Mouse (Mus musculus) ES-E14 (cell line): ENCODE results near the gene S1pr4. TPM values are rescaled to one million over a fixed set of nuclear protein-coding genes. Genes with fewer than 3 reads are reported as not detected.

ENCODE experiments used
- DNase-seq: peaks from one replicate; pipeline ENCODE4 v3.0.0-alpha.2; 2013; ENCODE audit warnings: low read depth, low spot score
- H3K27ac ChIP-seq: 2 replicates; pipeline ENCODE4 v1.5.1; 2012; ENCODE audit warnings: low read depth, mild to moderate bottlenecking, low read length, moderate library complexity, mixed read lengths; ENCODE audit not compliant: poor library complexity, insufficient read depth, severe bottlenecking
- H3K36me3 ChIP-seq: 2 replicates; pipeline ENCODE4 v1.6.1; 2012; ENCODE audit warnings: mild to moderate bottlenecking, low read length, moderate library complexity, mixed read lengths; ENCODE audit not compliant: control insufficient read depth, poor library complexity, insufficient read depth, severe bottlenecking
- H3K4me1 ChIP-seq, 2 experiments: fragments of 150-350 bp in 1 of 2; sonication (generic) in 1 of 2; 2 replicates each; pipeline ENCODE4 v1.6.1; 2012; ENCODE audit warnings: low read length in 2 of 2, mild to moderate bottlenecking in 1 of 2, mixed read lengths in 1 of 2; ENCODE audit not compliant: control insufficient read depth in 2 of 2, insufficient read depth in 2 of 2, poor library complexity in 1 of 2
- H3K4me3 ChIP-seq, 2 experiments: fragments of 150-350 bp in 1 of 2; sonication (generic) in 1 of 2; 2 replicates each; pipeline ENCODE4 v1.5.1; 2012; ENCODE audit warnings: low read length in 2 of 2, low read depth in 1 of 2, mild to moderate bottlenecking in 1 of 2, mixed read lengths in 1 of 2; ENCODE audit not compliant: insufficient read depth in 1 of 2, poor library complexity in 1 of 2, severe bottlenecking in 1 of 2
- H3K9ac ChIP-seq: 2 replicates; pipeline ENCODE4 v1.6.1; 2012; ENCODE audit warnings: low read depth, mild to moderate bottlenecking, low read length, mixed read lengths; ENCODE audit not compliant: poor library complexity, insufficient read depth, severe bottlenecking
- H3K9me3 ChIP-seq: fragments of 150-350 bp; sonication (generic); 2 replicates; pipeline ENCODE4 v1.6.1; 2012; ENCODE audit warnings: low read depth, mild to moderate bottlenecking, low read length; ENCODE audit not compliant: control insufficient read depth, insufficient read depth
- CHD2 ChIP-seq: IDR thresholded peaks from 2 replicates; pipeline ENCODE4 v1.6.1; 2014; ENCODE audit warnings: mild to moderate bottlenecking, low read depth, low read length, inconsistent platforms
- HCFC1 ChIP-seq: IDR thresholded peaks from 2 replicates; pipeline ENCODE4 v1.6.1; 2012; ENCODE audit warnings: low read length, inconsistent platforms, borderline replicate concordance; ENCODE audit not compliant: insufficient read depth
- MAFK ChIP-seq: IDR thresholded peaks from 2 replicates; pipeline ENCODE4 v1.6.1; 2014; ENCODE audit warnings: mild to moderate bottlenecking, low read depth, low read length, inconsistent platforms; ENCODE audit not compliant: insufficient read depth
- ZC3H11A ChIP-seq: IDR thresholded peaks from 2 replicates; pipeline ENCODE4 v1.6.1; 2012; ENCODE audit warnings: low read depth, mild to moderate bottlenecking, inconsistent platforms, low read length, borderline replicate concordance
- ZNF384 ChIP-seq: IDR thresholded peaks from 2 replicates; pipeline ENCODE4 v1.6.1; 2012; ENCODE audit warnings: low read depth, low read length, inconsistent platforms
- in situ Hi-C, 2 experiments: fragments of 600-800 bp; cut with MboI; formaldehyde crosslinking; loops; one replicate each; pipeline ENCODE4 v1.15.1; 2025; ENCODE audit warnings: low sequenced_read_pairs in 2 of 2, inconsistent platforms in 1 of 2; ENCODE audit not compliant: unreplicated experiment in 2 of 2
- total RNA-seq: library from RNA; depleted of rRNA; stranded (reverse); fragments of 300-350 nt; gene quantifications from 2 replicates; pipeline ENCODE4 v1.2.3, GENCODE M21; 2012

Gene S1pr4
- total RNA-seq, 1 experiment: 0.94 TPM

DNA sequence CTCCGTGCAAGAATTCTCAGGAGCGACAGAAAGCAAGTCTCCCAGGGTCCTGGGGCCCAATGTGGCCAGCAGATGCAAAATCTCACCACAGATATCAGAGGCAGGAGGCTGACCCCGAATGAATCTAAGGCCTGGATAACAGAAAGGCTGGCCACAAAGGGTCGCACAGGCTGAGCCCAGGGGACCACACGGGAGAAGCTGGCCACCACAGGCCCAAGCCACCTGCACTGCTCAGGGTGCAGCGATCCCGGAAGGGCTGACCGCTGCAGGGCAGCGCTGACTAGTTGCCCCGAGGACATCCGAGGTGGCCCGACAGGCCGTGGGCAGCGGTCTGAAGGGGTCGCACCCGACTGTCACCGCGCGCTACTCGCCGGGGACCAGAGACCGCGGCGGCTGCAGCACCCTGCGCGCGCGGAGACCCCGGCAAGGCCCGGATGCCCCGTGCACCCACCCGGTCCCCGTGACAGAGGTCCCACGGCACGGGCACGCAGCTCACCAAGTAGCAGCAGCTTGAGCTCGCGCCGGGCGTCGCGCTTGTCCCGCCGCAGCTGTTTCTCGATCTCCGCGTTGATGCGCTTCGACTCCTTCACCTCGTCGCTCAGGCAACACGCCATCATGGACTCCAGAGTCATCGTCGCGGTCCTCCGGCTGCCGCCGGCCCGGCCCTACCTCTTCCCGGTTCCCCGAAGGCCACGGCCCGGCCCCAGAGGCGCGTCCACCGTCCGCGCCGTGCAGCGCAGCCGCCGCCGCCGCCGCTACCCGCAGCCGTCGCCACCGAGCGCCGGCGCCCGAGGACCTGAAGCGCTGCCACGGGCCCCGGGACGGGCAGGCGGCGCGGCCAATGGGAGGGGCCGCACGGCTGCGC, 44.6 kb upstream of the S1pr4 start:
- TF ChIP-seq CHD2 (no peak), HCFC1 (no peak), ZNF384 (no peak), MAFK (no peak), ZC3H11A (no peak)
- H3K9me3 ChIP-seq: no peaks in the 10 kb centered on the region
- H3K4me1 ChIP-seq: peaks cover 5 to 20% of the 10 kb centered on the region in 2 experiments; a peak in 3 of 4 replicates
- H3K27ac ChIP-seq: no peak overlapping the region
- peaks cover 6% of the 10 kb centered on the region; the same call in 1 of the 2 replicates for H3K36me3 ChIP-seq
- H3K4me3 ChIP-seq: peak overlapping the region; percentile 81 to 94
- peak overlapping the region; percentile 88 for H3K9ac ChIP-seq
- in situ Hi-C loops: no loop called here
- no peak for DNase-seq

DNA sequence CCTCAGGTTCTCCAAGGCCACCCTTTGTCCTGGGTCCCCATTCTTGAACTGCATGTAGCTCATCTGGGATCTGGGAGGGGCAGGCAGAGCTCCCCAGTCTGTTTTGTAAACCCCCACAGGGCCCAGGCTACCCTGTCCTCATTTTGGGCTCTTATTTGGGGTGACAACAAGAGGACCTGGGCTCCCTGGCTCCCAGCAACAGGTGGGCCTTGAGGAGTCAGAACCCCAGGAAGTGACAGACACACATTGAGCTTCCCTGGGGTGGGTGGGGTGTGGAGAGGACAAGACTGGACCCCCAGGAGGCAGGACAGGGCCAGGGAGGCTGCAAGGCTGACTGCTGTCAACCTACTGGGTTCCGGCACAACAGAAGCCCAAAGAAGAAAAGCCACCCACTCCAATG, 43.7 kb upstream of the S1pr4 start:
- in situ Hi-C loops: no loop called here
- TF ChIP-seq ZC3H11A (no peak), CHD2 (no peak), ZNF384 (no peak), MAFK (no peak), HCFC1 (no peak)
- DNase-seq: no peak
- Histone ChIP-seq H3K9me3 (no peaks in the 10 kb centered on the region), H3K4me1 (peaks cover 5 to 20% of the 10 kb centered on the region in 2 experiments; a peak in 3 of 4 replicates), H3K27ac (no peak overlapping the region), H3K9ac (no peak overlapping the region), H3K4me3 (peak overlapping the region; percentile 81 to 94; a peak in 1 of 4 replicates), H3K36me3 (peaks cover 9% of the 10 kb centered on the region; the same call in 1 of the 2 replicates)

DNA sequence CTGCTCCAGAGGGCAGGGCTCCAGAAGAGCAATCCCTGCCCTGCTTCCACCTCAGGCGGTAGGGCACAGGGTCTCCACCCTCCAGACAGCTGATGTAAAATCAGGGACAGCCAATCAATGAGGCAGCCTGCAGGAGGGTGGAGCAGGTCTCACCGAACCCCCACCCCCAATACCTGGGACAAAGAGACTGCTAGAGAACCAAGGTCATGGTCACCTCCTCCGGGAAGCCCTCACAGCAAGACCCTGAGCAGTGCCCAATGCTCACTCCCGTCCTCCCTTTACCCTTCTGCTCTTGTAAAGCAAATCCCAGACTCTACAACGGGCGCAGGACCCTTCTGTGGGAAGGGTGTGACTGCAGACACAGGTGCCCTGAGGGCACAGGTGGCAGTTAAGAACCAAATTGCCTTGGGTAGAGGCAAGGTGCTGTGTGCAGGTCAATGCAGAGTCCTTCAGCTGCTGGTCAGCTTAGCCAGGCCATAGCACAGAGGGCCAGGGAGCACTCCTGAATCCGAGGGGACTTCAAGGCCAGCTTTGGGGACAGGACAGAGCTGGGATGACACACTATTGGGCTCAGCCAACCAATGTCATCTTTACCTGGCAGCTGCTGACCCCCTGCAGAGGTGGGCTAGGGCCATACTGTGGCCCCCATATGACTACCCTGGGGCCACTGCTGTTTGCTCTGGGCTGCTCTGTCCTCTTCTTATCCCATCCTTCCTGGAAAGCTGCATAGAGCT, 43.0 kb upstream of the S1pr4 start:
- peaks cover 5 to 20% of the 10 kb centered on the region in 2 experiments; a peak in 3 of 4 replicates for H3K4me1 ChIP-seq
- peak overlapping the region; percentile 19; the same call in 1 of the 2 replicates for H3K9ac ChIP-seq
- H3K9me3 ChIP-seq: no peaks in the 10 kb centered on the region
- H3K36me3 ChIP-seq: peaks cover 9% of the 10 kb centered on the region; the same call in 1 of the 2 replicates
- TF ChIP-seq CHD2 (no peak), ZC3H11A (no peak), MAFK (no peak), HCFC1 (no peak), ZNF384 (no peak)
- peak overlapping the region; percentile 24 to 94; a peak in 3 of 4 replicates for H3K4me3 ChIP-seq
- no peak for DNase-seq
- no peak overlapping the region for H3K27ac ChIP-seq
- in situ Hi-C loops: no loop called here

DNA sequence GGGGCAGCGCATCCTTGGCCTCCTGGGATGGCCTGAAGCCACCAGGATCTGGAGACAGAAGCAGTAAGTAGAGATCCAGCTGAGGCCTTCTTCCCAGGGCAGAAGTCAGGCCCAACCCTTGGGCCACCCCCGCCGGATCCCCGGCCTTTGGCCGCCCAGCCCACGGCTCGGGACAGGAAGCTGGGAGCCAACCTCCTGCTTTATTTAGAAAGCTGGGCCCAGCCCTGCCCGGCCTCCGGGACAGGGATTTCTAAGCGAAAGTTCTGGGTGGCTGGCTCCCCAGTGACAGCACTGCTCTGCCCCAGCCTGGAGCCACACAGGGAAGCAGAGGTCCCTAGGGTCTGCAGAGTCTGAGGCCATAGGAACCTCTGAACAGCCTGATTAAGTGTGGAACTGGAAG, 41.9 kb upstream of the S1pr4 start:
- DNase-seq: no peak
- H3K27ac ChIP-seq: no peak overlapping the region
- in situ Hi-C loops: no loop called here
- H3K9me3 ChIP-seq: no peaks in the 10 kb centered on the region
- H3K4me3 ChIP-seq: no peak overlapping the region; a peak in 1 of 4 replicates
- TF ChIP-seq MAFK: no peak
- no peak for TF ChIP-seq CHD2
- no peak for TF ChIP-seq ZC3H11A
- TF ChIP-seq HCFC1: no peak
- TF ChIP-seq ZNF384: no peak
- peaks cover 5 to 20% of the 10 kb centered on the region in 2 experiments; a peak in 3 of 4 replicates for H3K4me1 ChIP-seq
- peaks cover 9% of the 10 kb centered on the region; the same call in 1 of the 2 replicates for H3K36me3 ChIP-seq
- H3K9ac ChIP-seq: peak overlapping the region; percentile 37; the same call in 1 of the 2 replicates
